In genomic region chr13:24822663-24823343, GRCm38 (mm10) we compare ENCODE assay signal across 30 mouse cellular contexts. TPM values are rescaled to one million over a fixed set of nuclear protein-coding genes. Genes with fewer than 3 reads are reported as not detected.
DNase-seq lines count a peak whose midpoint lies in the region; ATAC-seq and TF ChIP-seq lines count a peak whose summit lies in the region.
"Had no signal": no experiment of that assay in that cellular context is flagged by ENCODE, and none has a peak within 500 bp of the region (broad histone marks: within the 10 kb centered on the region; RNA-seq: fewer than 3 reads in every experiment).

No protein-coding gene starts in this region.

- no peak for TF ChIP-seq CTCF in embryonic fibroblast, embryonic 13.5 days (IDR thresholded peaks at IDR 0.05; ENCODE audit: borderline replicate concordance, insufficient read depth, low read length)

- no peak overlapping the region for H3K4me3 ChIP-seq in embryonic fibroblast, embryonic 13.5 days (ENCODE audit: insufficient read depth, low read length)
- H3K4me3 ChIP-seq: embryonic facial prominence, embryonic 13.5 days; forebrain, embryonic 15.5 days; hindbrain, embryonic 12.5 days; left cerebral cortex, adult 2 months; limb, embryonic 12.5 days; liver, embryonic 15.5 days; lung, embryonic 15.5 days; megakaryocyte, embryonic 14.5 days; midbrain, embryonic 12.5 days; neural tube, embryonic 13.5 days had no signal

- DNase-seq in frontal cortex, postnatal 25 days (ENCODE audit: low spot score in 2 of 2), result no peak
- DNase-seq in 3T3-L1 (ENCODE audit: low read depth, low spot score), result peak; percentile 54
- peak; percentile 80 for DNase-seq in layer of hippocampus, adult 9-11 months
- no peak for DNase-seq in cerebellum, postnatal 36 days
- no peak for DNase-seq in cerebellum, adult 11-12 months
- DNase-seq in urinary bladder, postnatal 10 days (ENCODE audit: low spot score), result no peak
- DNase-seq: adrenal gland, postnatal 36 days; cerebellum, adult 11 months; cerebellum, adult 9-11 months; heart, postnatal 36 days; kidney, adult 8-10 months; kidney, postnatal 10 days; lung, postnatal 4 days; right cerebral cortex, postnatal 4 days had no signal

- TF ChIP-seq POLR2A in embryonic fibroblast, embryonic 13.5 days (IDR thresholded peaks at IDR 0.05; ENCODE audit: low read depth, low read length), result no peak

- ATAC-seq in frontal cortex, adult (ENCODE audit: low TSS enrichment), result peak; percentile 66
- ATAC-seq: forebrain, embryonic 15.5 days; intestine, embryonic 16.5 days had no signal

- peak overlapping the region; percentile 43; the same call in 1 of the 2 replicates for H3K27ac ChIP-seq in embryonic fibroblast, embryonic 13.5 days (ENCODE audit: insufficient read depth, low read length)
- H3K27ac ChIP-seq: embryonic facial prominence, embryonic 13.5 days; forebrain, embryonic 15.5 days; hindbrain, embryonic 12.5 days; left cerebral cortex, adult 2 months; limb, embryonic 12.5 days; liver, embryonic 15.5 days; lung, embryonic 15.5 days; midbrain, embryonic 12.5 days; neural tube, embryonic 13.5 days; stomach, postnatal 0 days had no signal

- H3K4me1 ChIP-seq in embryonic fibroblast, embryonic 13.5 days (ENCODE audit: control insufficient read depth, insufficient read depth, low read length), result peaks cover 7% of the 10 kb centered on the region
- H3K4me1 ChIP-seq: forebrain, embryonic 15.5 days; hindbrain, embryonic 12.5 days; limb, embryonic 12.5 days; liver, embryonic 15.5 days; lung, embryonic 15.5 days; midbrain, embryonic 12.5 days; neural tube, embryonic 13.5 days had no signal

RNA-seq across cellular contexts. Expression of gene Acot13, which starts 8.5 kb away (rescaled TPM):
- polyA plus RNA-seq in embryonic fibroblast, embryonic 13.5 days (2011; ENCODE audit: insufficient read length, low read depth, missing spikeins), result 49.0 and 54.7 TPM in 2 replicates

RNA-seq across cellular contexts. Expression of gene Tdp2, which starts 8.7 kb away (rescaled TPM):
- polyA plus RNA-seq in embryonic fibroblast, embryonic 13.5 days (2011; ENCODE audit: insufficient read length, low read depth, missing spikeins), result 36.3 and 41.3 TPM in 2 replicates

RNA-seq across cellular contexts. Expression of gene BC005537, which starts 21.3 kb away (rescaled TPM):
- 125 and 165 TPM in 2 replicates for polyA plus RNA-seq in embryonic fibroblast, embryonic 13.5 days (2011; ENCODE audit: insufficient read length, low read depth, missing spikeins)

RNA-seq across cellular contexts. Expression of gene D130043K22Rik, which starts 22.1 kb away (rescaled TPM):
- 0.51 TPM in 1 of 2 replicates, not detected in the other for polyA plus RNA-seq in embryonic fibroblast, embryonic 13.5 days (2011; ENCODE audit: insufficient read length, low read depth, missing spikeins)
- polyA plus RNA-seq: heart, embryonic 16.5 days; spleen, adult 2 months had no signal

Comparison
In these comparisons a context has a peak if more than half of its experiments do, and no peak if none do; other contexts are left out.
1. DNase-seq: peak in 3T3-L1 (single experiment) and layer of hippocampus, adult 9-11 months (single experiment); none in frontal cortex, postnatal 25 days (0 of 2), cerebellum, postnatal 36 days (0 of 2), cerebellum, adult 11-12 months (single experiment) and urinary bladder, postnatal 10 days (single experiment).